Mouse (Mus musculus): ENCODE results near the gene Slc25a21.
A peak's percentile ranks its signal among the peaks of the same experiment; 100 is the strongest.

Slc25a21 gene

GRCm38 (mm10) chr12:57184401-57185147 is 12.7 kb downstream of the Slc25a21 start:
- DNase-seq (ENCODE audit: low spot score), result peak; percentile 70

GRCm38 (mm10) chr12:57179465-57180188 is 17.6 kb downstream of the Slc25a21 start:
- DNase-seq (ENCODE audit: low spot score), result no peak

- DNase-seq (ENCODE audit: low spot score), result no peak
These were observed 18.5 kb downstream of the Slc25a21 start for GRCm38 (mm10) chr12:57178818-57179217.

- no peak for DNase-seq (ENCODE audit: low spot score)
These were observed 34.0 kb downstream of the Slc25a21 start for GRCm38 (mm10) chr12:57163294-57163693.

GRCm38 (mm10) chr12:57162840-57163239 is 34.4 kb downstream of the Slc25a21 start:
- no peak for DNase-seq (ENCODE audit: low spot score)

GRCm38 (mm10) chr12:57159904-57160303 is 37.4 kb downstream of the Slc25a21 start:
- no peak for DNase-seq (ENCODE audit: low spot score)

- DNase-seq (ENCODE audit: low spot score), result no peak
These were observed 39.0 kb downstream of the Slc25a21 start for GRCm38 (mm10) chr12:57158266-57158665.

GRCm38 (mm10) chr12:57138937-57139336 is 58.3 kb downstream of the Slc25a21 start:
- no peak for DNase-seq (ENCODE audit: low spot score)

- DNase-seq (ENCODE audit: low spot score), result no peak
These were observed 59.5 kb downstream of the Slc25a21 start for GRCm38 (mm10) chr12:57137809-57138208.

- DNase-seq (ENCODE audit: low spot score), result no peak
These were observed 78.7 kb downstream of the Slc25a21 start for GRCm38 (mm10) chr12:57118602-57119001.

- no peak for DNase-seq (ENCODE audit: low spot score)
These were observed 81.8 kb downstream of the Slc25a21 start for GRCm38 (mm10) chr12:57115516-57115915.

GRCm38 (mm10) chr12:57109363-57109762 is 87.9 kb downstream of the Slc25a21 start:
- no peak for DNase-seq (ENCODE audit: low spot score)

- DNase-seq (ENCODE audit: low spot score), result no peak
These were observed 95.0 kb downstream of the Slc25a21 start for GRCm38 (mm10) chr12:57102322-57102721.

- peak; percentile 3 for DNase-seq (ENCODE audit: low spot score)
These were observed 96.7 kb downstream of the Slc25a21 start for GRCm38 (mm10) chr12:57100549-57100948.

GRCm38 (mm10) chr12:57099066-57099465 is 98.2 kb downstream of the Slc25a21 start:
- peak; percentile 17 for DNase-seq (ENCODE audit: low spot score)

GRCm38 (mm10) chr12:57098371-57098770 is 98.9 kb downstream of the Slc25a21 start:
- DNase-seq (ENCODE audit: low spot score), result no peak

- DNase-seq (ENCODE audit: low spot score), result no peak
These were observed 104.2 kb downstream of the Slc25a21 start for GRCm38 (mm10) chr12:57093107-57093506.

GRCm38 (mm10) chr12:57084519-57084918 is 112.8 kb downstream of the Slc25a21 start:
- no peak for DNase-seq (ENCODE audit: low spot score)

GRCm38 (mm10) chr12:57083533-57083932 is 113.7 kb downstream of the Slc25a21 start:
- no peak for DNase-seq (ENCODE audit: low spot score)

- DNase-seq (ENCODE audit: low spot score), result no peak
These were observed 120.7 kb downstream of the Slc25a21 start for GRCm38 (mm10) chr12:57076606-57077005.

- no peak for DNase-seq (ENCODE audit: low spot score)
These were observed 124.7 kb downstream of the Slc25a21 start for GRCm38 (mm10) chr12:57072616-57073015.

GRCm38 (mm10) chr12:57068607-57069006 is 128.7 kb downstream of the Slc25a21 start:
- no peak for DNase-seq (ENCODE audit: low spot score)

- no peak for DNase-seq (ENCODE audit: low spot score)
These were observed 177.5 kb downstream of the Slc25a21 start for GRCm38 (mm10) chr12:57019737-57020136.
